Mouse (Mus musculus): ENCODE data around the gene Pdf.

Gene Pdf

DNA sequence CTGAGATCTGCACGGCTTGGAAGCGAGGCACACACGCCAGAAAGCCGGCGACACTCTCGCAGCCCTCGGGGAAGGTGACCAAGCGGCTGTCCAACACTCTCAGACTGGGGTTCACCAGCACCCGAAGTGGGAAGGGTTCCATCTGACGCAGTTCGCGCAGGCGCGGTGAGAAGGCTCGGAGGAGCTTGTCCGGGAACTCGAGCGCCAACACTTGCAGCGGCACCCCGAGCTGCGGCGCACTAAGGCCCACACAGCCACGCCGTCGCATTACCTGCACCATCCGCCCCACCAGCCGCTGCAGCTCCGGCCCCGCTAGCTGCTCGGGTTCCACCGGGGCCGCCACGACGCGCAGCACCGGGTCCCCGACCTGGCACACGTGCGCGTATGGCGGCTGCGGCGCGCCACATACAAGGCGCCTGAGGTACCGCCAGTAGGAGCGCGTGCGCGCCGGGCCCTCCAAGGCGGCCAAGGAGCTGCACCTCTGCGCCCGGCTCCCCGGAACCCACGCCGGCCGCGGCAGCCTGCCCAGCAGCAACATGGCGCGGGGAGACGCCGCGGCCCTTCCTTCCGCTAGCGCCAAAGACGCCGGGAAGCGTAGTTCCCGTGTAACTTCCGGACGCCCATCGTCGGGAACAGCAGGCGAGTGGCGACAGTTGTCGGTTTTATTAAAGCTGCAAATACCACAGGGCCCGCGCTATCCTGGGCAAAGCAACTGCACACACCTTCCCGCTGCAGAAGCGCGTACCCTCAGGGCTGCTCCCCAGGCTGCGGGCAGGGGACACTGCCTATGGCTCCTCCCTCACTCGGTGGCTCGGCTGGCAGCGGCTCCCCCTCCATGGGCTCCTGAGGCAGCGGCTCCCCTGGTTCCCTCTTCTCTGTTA, at the start of gene Pdf:
Pdf (minus strand) TSS at position 554 of the 881 bp plus-strand sequence.
- DNase-seq (ENCODE audit: low spot score): peak; percentile 71

DNA sequence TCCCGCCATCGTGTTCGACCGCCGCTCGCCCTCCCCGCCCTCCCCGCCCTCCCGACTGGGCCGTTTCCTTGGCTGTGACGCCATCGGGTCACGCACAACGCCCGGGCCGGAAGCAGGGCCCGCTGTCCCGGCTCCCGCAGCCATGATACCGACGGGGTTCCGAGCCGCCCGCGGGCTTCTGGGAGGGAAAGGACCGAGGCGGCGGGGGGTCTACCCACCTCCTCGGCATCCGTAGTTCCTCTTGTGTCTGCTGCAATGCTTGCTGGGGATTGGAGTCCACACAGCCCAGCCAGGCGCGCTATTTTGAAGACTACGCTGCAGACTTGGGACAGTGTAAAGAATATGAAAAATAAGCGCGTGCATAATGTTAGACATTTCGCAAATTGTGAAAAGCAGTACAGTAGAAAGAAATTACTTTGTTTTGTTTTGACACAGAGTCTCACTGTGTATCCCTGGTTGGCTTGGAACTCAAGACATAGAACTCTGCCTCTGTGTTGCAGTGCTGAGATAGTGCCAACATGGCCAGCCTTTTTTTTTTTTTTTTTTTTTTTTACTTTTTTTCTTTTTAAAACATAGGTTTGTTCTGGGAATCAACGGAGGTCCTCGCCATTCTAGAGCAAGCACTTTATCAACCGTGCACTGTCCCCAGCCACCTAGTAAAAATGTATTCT, 48.1 kb upstream of the Pdf start, which contains the start of gene Terf2:
Terf2 (minus strand) TSS at position 182 of the 671 bp plus-strand sequence.
- peak; percentile 92 for DNase-seq (ENCODE audit: low spot score)

GRCm38 (mm10) chr8:107095717-107096365, 47.4 kb upstream of the Pdf start:
- DNase-seq (ENCODE audit: low spot score): peak; percentile 26

GRCm38 (mm10) chr8:107090531-107090930, 42.1 kb upstream of the Pdf start:
- no peak for DNase-seq (ENCODE audit: low spot score)

- DNase-seq (ENCODE audit: low spot score): no peak
Measured at GRCm38 (mm10) chr8:107088526-107089063, 40.2 kb upstream of the Pdf start.

GRCm38 (mm10) chr8:107086018-107086417, 37.6 kb upstream of the Pdf start:
- DNase-seq (ENCODE audit: low spot score): no peak

GRCm38 (mm10) chr8:107085358-107085757, 36.9 kb upstream of the Pdf start:
- no peak for DNase-seq (ENCODE audit: low spot score)

GRCm38 (mm10) chr8:107076239-107076888, 27.9 kb upstream of the Pdf start:
- DNase-seq (ENCODE audit: low spot score): no peak

DNA sequence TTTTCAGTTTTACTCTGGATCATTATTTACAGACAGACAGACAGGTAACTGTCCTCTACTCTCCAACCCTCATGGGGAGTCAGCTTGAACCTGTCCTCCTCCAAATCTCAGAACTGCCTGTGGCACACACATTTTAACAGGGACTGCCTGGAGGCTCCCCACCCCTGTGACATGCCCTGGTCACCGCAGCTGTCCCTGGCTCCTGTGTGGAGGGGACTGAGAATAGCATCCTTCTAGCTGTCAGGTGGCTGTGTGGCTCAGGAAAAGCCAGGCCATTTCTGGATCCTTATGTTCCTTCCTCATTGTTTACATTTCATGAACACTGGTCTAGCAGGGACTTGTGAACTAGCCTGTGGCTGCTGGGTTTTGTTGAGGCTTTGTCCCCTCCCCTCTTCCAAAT, 25.7 kb upstream of the Pdf start:
- no peak for DNase-seq (ENCODE audit: low spot score)

- no peak for DNase-seq (ENCODE audit: low spot score)
Measured at GRCm38 (mm10) chr8:107073706-107074105, 25.3 kb upstream of the Pdf start.

GRCm38 (mm10) chr8:107065511-107066496, 17.4 kb upstream of the Pdf start, which contains the start of gene Tmed6:
Gene Tmed6 (minus strand): TSS chr8:107065644.
- no peak for DNase-seq (ENCODE audit: low spot score)

- no peak for DNase-seq (ENCODE audit: low spot score)
Measured at GRCm38 (mm10) chr8:107062613-107063012, 14.2 kb upstream of the Pdf start.

DNA sequence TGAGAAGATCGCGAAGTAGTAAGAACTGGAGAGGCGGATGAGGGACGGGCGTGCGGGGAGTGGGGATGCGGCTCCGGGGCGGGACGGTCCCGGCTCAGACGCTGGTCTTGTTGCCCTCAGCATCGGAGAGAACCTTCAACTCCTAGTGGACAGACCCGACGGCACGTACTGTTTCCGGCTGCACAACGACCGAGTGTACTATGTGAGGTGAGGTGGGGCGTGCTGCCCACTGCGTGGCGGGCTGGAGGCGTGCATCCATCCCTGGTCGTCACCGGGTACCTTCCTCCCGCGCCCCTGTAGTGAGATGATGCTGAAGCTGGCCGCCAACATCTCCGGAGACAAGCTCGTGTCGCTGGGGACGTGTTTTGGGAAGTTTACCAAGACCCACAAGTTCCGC, 8.6 kb upstream of the Pdf start:
- DNase-seq (ENCODE audit: low spot score): no peak

GRCm38 (mm10) chr8:107056076-107056972, 7.9 kb upstream of the Pdf start, which contains the start of the genes Cog8 and Nip7:
Gene Cog8 (minus strand): TSS chr8:107056689.
Gene Nip7 (plus strand): TSS chr8:107056877.
- DNase-seq (ENCODE audit: low spot score): peak; percentile 94

- DNase-seq (ENCODE audit: low spot score): no peak
Measured at GRCm38 (mm10) chr8:107052046-107052445, 3.6 kb upstream of the Pdf start.

DNA sequence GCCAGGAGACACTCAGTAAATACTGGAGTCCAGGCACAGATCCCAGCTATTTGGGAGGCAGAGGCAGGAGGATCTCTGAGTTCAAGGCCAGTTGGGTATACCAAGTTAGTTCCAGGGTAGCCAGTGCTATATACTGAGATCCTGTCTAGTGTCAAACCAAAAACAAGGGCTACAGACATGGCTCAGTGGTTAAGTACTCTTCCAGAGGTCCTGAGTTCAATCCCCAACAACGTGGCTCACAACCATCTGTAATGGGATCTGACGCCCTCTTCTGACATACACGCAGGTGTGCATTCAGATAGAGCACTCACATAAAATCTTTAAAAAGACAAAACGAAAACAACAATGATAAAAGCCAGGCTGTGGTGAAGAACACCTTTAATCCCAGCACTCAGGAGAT, 1.1 kb upstream of the Pdf start:
- DNase-seq (ENCODE audit: low spot score): no peak

DNA sequence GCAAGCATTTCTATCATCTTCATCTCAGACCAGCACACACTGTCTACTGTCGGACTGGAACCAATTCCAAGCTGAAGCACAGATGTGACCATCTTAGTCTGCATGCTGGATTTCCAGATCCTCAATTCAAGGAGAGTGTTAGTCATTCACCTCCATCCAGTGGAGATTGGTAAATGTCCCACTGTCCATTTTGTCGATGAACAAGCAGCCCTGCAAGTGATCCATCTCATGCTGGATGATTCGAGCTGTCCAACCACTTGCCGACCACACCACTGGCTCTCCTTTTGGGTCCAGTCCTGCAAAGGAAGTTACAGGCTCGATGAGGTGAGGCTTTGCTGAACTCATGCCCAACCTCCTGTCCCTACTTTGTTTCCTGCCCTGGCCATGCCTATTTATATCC, 1.4 kb downstream of the Pdf start:
- DNase-seq (ENCODE audit: low spot score): no peak

DNA sequence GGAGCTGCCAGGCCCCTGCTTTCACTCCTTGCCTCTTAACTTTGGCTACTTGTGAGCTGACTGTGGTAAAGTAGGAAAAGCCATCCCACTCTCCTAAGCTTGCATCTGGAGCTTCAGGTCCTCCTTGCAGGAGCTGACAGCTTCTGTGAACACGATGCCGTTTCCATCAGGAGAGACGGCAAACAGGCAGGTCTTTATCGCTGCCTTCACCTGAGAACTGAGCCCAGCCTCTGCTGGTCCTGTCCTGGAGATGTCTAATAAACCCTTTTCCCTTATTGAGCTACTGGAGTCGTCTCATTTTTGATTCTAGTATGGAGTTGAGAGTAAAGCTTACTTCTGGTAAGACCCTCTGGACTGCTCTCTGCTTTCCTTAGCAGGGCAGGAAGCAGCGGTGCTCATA, 2.9 kb downstream of the Pdf start:
- no peak for DNase-seq (ENCODE audit: low spot score)

DNA sequence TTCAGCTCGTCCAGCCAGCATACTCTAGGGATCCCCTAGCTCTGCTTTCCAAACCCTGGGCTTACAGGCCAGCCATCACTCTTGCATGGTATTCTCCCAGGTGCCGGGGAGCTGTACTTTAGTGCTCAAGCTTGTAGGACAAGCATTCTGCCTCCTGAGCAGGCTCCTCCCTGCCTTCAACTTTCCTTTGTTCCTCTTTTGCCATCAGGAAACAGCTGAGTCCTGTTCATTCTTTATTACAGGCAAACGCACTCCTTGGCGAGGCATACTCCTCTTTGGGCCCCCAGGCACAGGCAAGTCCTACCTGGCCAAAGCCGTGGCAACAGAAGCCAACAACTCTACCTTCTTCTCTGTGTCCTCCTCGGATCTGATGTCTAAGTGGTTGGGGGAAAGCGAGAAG, 7.8 kb downstream of the Pdf start:
- no peak for DNase-seq (ENCODE audit: low spot score)
